In the genomic region with DNA sequence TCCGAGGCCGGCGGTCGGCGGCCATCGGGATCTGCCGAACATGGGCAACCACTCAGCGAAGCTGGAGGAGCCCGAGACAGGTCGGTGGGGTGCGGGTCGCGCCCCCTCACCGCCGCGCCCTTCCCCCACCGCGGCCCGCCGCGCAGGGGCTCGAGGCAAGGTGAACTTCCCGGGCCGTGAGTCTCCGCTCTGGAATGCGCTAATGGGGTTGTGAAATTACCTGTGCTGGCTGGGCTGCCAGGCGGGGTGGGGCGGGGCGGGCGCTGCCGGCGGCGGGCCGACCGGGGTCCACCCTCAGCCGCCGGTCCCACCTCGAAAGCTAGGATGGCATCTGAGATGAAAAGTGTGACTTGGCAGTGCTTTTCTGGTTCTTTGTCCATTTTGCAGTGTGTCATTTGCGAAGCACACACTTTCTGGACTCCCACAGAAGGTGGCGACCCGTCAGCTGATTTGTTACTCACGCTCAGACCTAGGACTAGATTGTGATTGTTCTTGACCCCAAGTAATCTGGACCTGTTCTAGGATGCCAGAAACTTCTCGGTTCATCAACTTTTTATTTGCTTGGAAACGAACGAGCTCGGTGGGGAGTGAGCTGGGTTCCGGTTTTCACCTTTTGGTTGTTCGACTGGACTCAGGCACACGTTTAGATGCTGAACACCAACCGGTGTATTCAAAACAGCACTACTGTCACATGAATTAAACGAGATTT, we compare ENCODE assay signal across 8 mouse cellular contexts.
DNase-seq lines count a peak whose midpoint lies in the region; ATAC-seq and TF ChIP-seq lines count a peak whose summit lies in the region.

No protein-coding gene starts in this region.

- H3K4me3 ChIP-seq in embryonic fibroblast, embryonic 13.5 days (ENCODE audit: insufficient read depth, low read length): peak overlapping the region; percentile 86
- H3K4me3 ChIP-seq in intestine, embryonic 16.5 days (ENCODE audit: low read length): peak overlapping the region; percentile 81
- peak overlapping the region; percentile 86 for H3K4me3 ChIP-seq in midbrain, embryonic 10.5 days

- peak; percentile 16 for DNase-seq in adrenal gland, postnatal 14 days
- no peak for DNase-seq in adrenal gland, postnatal 4 days (ENCODE audit: low spot score in 2 of 2)
- DNase-seq in 3T3-L1 (ENCODE audit: low read depth, low spot score): peak; percentile 60
- DNase-seq in midbrain, embryonic 10.5 days (ENCODE audit: low spot score): no peak
- DNase-seq in thymus, postnatal 10 days (ENCODE audit: low spot score in 2 of 2): no peak
- DNase-seq in thymus, postnatal 0 days (ENCODE audit: low spot score): no peak

- no peaks in the 10 kb centered on the region for H3K36me3 ChIP-seq in intestine, embryonic 16.5 days (ENCODE audit: control insufficient read depth, insufficient read depth, low read length)
- no peaks in the 10 kb centered on the region for H3K36me3 ChIP-seq in midbrain, embryonic 10.5 days

- H3K27me3 ChIP-seq in intestine, embryonic 16.5 days (replicated peaks; ENCODE audit: control insufficient read depth, insufficient read depth, low read length): no peaks in the 10 kb centered on the region
- peaks cover 13% of the 10 kb centered on the region; the same call in 1 of the 2 replicates for H3K27me3 ChIP-seq in midbrain, embryonic 10.5 days (ENCODE audit: low read depth, poor library complexity, severe bottlenecking)

- H3K9ac ChIP-seq in intestine, embryonic 16.5 days (ENCODE audit: low read depth, low read length): peak overlapping the region; percentile 88

- no peaks in the 10 kb centered on the region for H3K9me3 ChIP-seq in intestine, embryonic 16.5 days (ENCODE audit: control insufficient read depth, low read length)
- H3K9me3 ChIP-seq in midbrain, embryonic 10.5 days (replicated peaks): no peaks in the 10 kb centered on the region

- peak; percentile 81 for ATAC-seq in intestine, embryonic 16.5 days

- TF ChIP-seq CTCF in embryonic fibroblast, embryonic 13.5 days (IDR thresholded peaks at IDR 0.05; ENCODE audit: borderline replicate concordance, insufficient read depth, low read length): no peak

- 2% methylated on average over 48 of the region's 51 CpGs for WGBS in intestine, embryonic 16.5 days
- WGBS in midbrain, embryonic 10.5 days: 2% methylated on average over 51 of the region's 51 CpGs

- TF ChIP-seq POLR2A in embryonic fibroblast, embryonic 13.5 days (IDR thresholded peaks at IDR 0.05; ENCODE audit: low read depth, low read length): no peak

- H3K27ac ChIP-seq in embryonic fibroblast, embryonic 13.5 days (ENCODE audit: insufficient read depth, low read length): peak overlapping the region; percentile 81
- peak overlapping the region; percentile 95 for H3K27ac ChIP-seq in intestine, embryonic 16.5 days (ENCODE audit: low read length)
- H3K27ac ChIP-seq in midbrain, embryonic 10.5 days (replicated peaks): peak overlapping the region; percentile 97

- peak overlapping the region; percentile 88 for H3K4me2 ChIP-seq in intestine, embryonic 16.5 days (ENCODE audit: low read depth, low read length)

- peaks cover 6% of the 10 kb centered on the region for H3K4me1 ChIP-seq in embryonic fibroblast, embryonic 13.5 days (ENCODE audit: control insufficient read depth, insufficient read depth, low read length)
- peaks cover 3% of the 10 kb centered on the region for H3K4me1 ChIP-seq in intestine, embryonic 16.5 days (ENCODE audit: control insufficient read depth, insufficient read depth, low read length)
- peaks cover 16% of the 10 kb centered on the region for H3K4me1 ChIP-seq in midbrain, embryonic 10.5 days

Comparison
In these comparisons a context has a peak if more than half of its experiments do, and no peak if none do; other contexts are left out.
1. DNase-seq: peak in adrenal gland, postnatal 14 days (single experiment) and 3T3-L1 (single experiment); none in adrenal gland, postnatal 4 days (0 of 2), midbrain, embryonic 10.5 days (single experiment), thymus, postnatal 10 days (0 of 2) and thymus, postnatal 0 days (single experiment).
2. Peak in every context shown above with its lines, with median percentiles within 50 percentile points of each other: H3K27ac ChIP-seq and H3K4me3 ChIP-seq.